Mouse (Mus musculus) spleen, adult 2 months (tissue): Measurements from ENCODE around the gene Rcn1.

ENCODE experiments used
- CTCF ChIP-seq: fragments of 200-500 bp; IDR thresholded peaks from 2 replicates; pipeline ENCODE4 v1.5.1; 2011; ENCODE audit warnings: mild to moderate bottlenecking, inconsistent platforms; ENCODE audit not compliant: insufficient read depth, insufficient read length, insufficient replicate concordance; ENCODE audit errors: extremely low read depth
- POLR2A ChIP-seq: fragments of 200-500 bp; IDR thresholded peaks from 2 replicates; pipeline ENCODE4 v1.6.1; 2011; ENCODE audit warnings: low read depth, low read length, inconsistent platforms

DNA sequence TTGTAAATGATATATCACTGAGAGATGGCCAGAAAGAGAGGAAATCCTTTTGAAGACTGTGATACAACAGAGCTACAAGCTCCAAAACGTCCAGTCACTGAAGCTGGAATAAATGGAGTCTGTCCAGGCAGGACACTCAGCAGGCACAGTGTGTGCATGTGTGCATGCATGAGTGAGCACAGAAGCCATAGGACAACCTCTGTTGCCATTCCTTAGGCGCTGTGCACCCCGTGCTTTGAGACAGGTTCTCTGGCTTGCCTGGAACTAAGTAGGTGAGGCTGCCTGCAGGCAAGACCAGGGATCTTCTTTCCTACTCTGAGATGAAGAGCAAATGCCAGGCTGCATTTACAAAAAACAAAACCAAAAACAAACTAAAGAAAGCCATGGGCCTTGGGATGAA, 14.1 kb downstream of the Rcn1 start:
- TF ChIP-seq CTCF = no peak
- no peak for TF ChIP-seq POLR2A
